Mouse (Mus musculus): ENCODE data around the gene Nthl1.
A peak's percentile ranks its signal among the peaks of the same experiment; 100 is the strongest.

Nthl1 gene

GRCm38 (mm10) chr17:24628646-24629045 lies 3.8 kb upstream of the Nthl1 start:
- no peak for DNase-seq (ENCODE audit: low read depth, low spot score)

GRCm38 (mm10) chr17:24630072-24630471 lies 2.4 kb upstream of the Nthl1 start:
- peak; percentile 55 for DNase-seq (ENCODE audit: low read depth, low spot score)

GRCm38 (mm10) chr17:24632813-24633449 lies 451 bp downstream of the Nthl1 start:
- no peak for DNase-seq (ENCODE audit: low read depth, low spot score)

GRCm38 (mm10) chr17:24633831-24634230 lies 1.4 kb downstream of the Nthl1 start:
- DNase-seq (ENCODE audit: low read depth, low spot score) = no peak

- peak; percentile 46 for DNase-seq (ENCODE audit: low read depth, low spot score)
Observed at GRCm38 (mm10) chr17:24635024-24635423, 2.5 kb downstream of the Nthl1 start.

GRCm38 (mm10) chr17:24635694-24636093 lies 3.2 kb downstream of the Nthl1 start:
- DNase-seq (ENCODE audit: low read depth, low spot score) = no peak

- DNase-seq (ENCODE audit: low read depth, low spot score) = no peak
Observed at GRCm38 (mm10) chr17:24636781-24637481, 4.5 kb downstream of the Nthl1 start.

- no peak for DNase-seq (ENCODE audit: low read depth, low spot score)
Observed at GRCm38 (mm10) chr17:24638214-24638613, 5.7 kb downstream of the Nthl1 start.

- DNase-seq (ENCODE audit: low read depth, low spot score) = no peak
Observed at GRCm38 (mm10) chr17:24638840-24639239, 6.4 kb downstream of the Nthl1 start.

GRCm38 (mm10) chr17:24639571-24639988 lies 7.1 kb downstream of the Nthl1 start:
- no peak for DNase-seq (ENCODE audit: low read depth, low spot score)

- no peak for DNase-seq (ENCODE audit: low read depth, low spot score)
Observed at GRCm38 (mm10) chr17:24640119-24640518, 7.6 kb downstream of the Nthl1 start.

- DNase-seq (ENCODE audit: low read depth, low spot score) = no peak
Observed at GRCm38 (mm10) chr17:24640581-24640980, 8.1 kb downstream of the Nthl1 start.

GRCm38 (mm10) chr17:24641944-24642343 lies 9.5 kb downstream of the Nthl1 start:
- DNase-seq (ENCODE audit: low read depth, low spot score) = no peak

GRCm38 (mm10) chr17:24642791-24643343 lies 10.4 kb downstream of the Nthl1 start:
- DNase-seq (ENCODE audit: low read depth, low spot score) = no peak

- DNase-seq (ENCODE audit: low read depth, low spot score) = no peak
Observed at GRCm38 (mm10) chr17:24644030-24644715, 11.7 kb downstream of the Nthl1 start.

GRCm38 (mm10) chr17:24644875-24645721 lies 12.6 kb downstream of the Nthl1 start:
- no peak for DNase-seq (ENCODE audit: low read depth, low spot score)

GRCm38 (mm10) chr17:24645916-24646315 lies 13.4 kb downstream of the Nthl1 start:
- DNase-seq (ENCODE audit: low read depth, low spot score) = no peak

- no peak for DNase-seq (ENCODE audit: low read depth, low spot score)
Observed at GRCm38 (mm10) chr17:24646381-24646780, 13.9 kb downstream of the Nthl1 start.

GRCm38 (mm10) chr17:24647493-24647892 lies 15.0 kb downstream of the Nthl1 start:
- no peak for DNase-seq (ENCODE audit: low read depth, low spot score)

- DNase-seq (ENCODE audit: low read depth, low spot score) = no peak
Observed at GRCm38 (mm10) chr17:24648731-24649377, 16.4 kb downstream of the Nthl1 start.

- DNase-seq (ENCODE audit: low read depth, low spot score) = no peak
Observed at GRCm38 (mm10) chr17:24649581-24650069, 17.1 kb downstream of the Nthl1 start.

Measured in telencephalon, adult 2 months (tissue).